Mouse (Mus musculus) lung, postnatal 0 days (tissue): ENCODE results near the gene Serp1. TPM values are rescaled to one million over a fixed set of nuclear protein-coding genes. Genes with fewer than 3 reads are reported as not detected.

Experiments
- ATAC-seq: fragments of 200-750 bp; cut with Nextera tagmentation; 2 replicates; pipeline ENCODE4 v1.8.0; 2017; ENCODE audit warnings: moderate library complexity
- DNase-seq: peaks from one replicate; pipeline ENCODE4 v3.0.0-alpha.2; 2016; ENCODE audit warnings: low spot score
- H3K27ac ChIP-seq: fragments of 300-500 bp; sonication (generic); 2 replicates; pipeline ENCODE4 v1.5.1; 2014; ENCODE audit warnings: antibody characterized with exemption, mild to moderate bottlenecking, low read length, mixed read lengths
- H3K27me3 ChIP-seq: fragments of 300-500 bp; sonication (generic); replicated peaks from 2 replicates; pipeline ENCODE4 v1.6.1; 2014; ENCODE audit warnings: low read length, mixed read lengths; ENCODE audit not compliant: insufficient read depth
- H3K36me3 ChIP-seq: fragments of 300-500 bp; sonication (generic); 2 replicates; pipeline ENCODE4 v1.6.1; 2014; ENCODE audit warnings: low read length, mixed read lengths; ENCODE audit not compliant: insufficient read depth
- H3K4me1 ChIP-seq: fragments of 300-500 bp; sonication (generic); 2 replicates; pipeline ENCODE4 v1.6.1; 2014; ENCODE audit warnings: antibody characterized with exemption, low read depth, low read length, mixed read lengths; ENCODE audit not compliant: insufficient read depth
- H3K4me2 ChIP-seq: fragments of 300-500 bp; sonication (generic); replicated peaks from 2 replicates; pipeline ENCODE4 v1.6.1; 2014; ENCODE audit warnings: low read depth, mild to moderate bottlenecking, low read length, moderate library complexity, mixed read lengths
- H3K4me3 ChIP-seq: fragments of 300-500 bp; sonication (generic); 2 replicates; pipeline ENCODE4 v1.5.1; 2014; ENCODE audit warnings: low read depth, low read length
- H3K9ac ChIP-seq: fragments of 300-500 bp; sonication (generic); replicated peaks from 2 replicates; pipeline ENCODE4 v1.6.1; 2014; ENCODE audit warnings: low read depth, mild to moderate bottlenecking
- H3K9me3 ChIP-seq: fragments of 300-500 bp; sonication (generic); 2 replicates; pipeline ENCODE4 v1.6.1; 2016; ENCODE audit warnings: low read length, mixed read lengths
- CTCF ChIP-seq: IDR thresholded peaks from 2 replicates; pipeline ENCODE4 v1.5.1; 2016; ENCODE audit warnings: antibody characterized with exemption, mild to moderate bottlenecking
- EP300 ChIP-seq: IDR thresholded peaks from 2 replicates; pipeline ENCODE4 v1.6.1; 2016; ENCODE audit warnings: antibody characterized with exemption, mild to moderate bottlenecking, control low read depth
- WGBS: fragments of 180-500 bp; shearing (Covaris S2); extraction: QIAGEN DNeasy Blood & Tissue Kit; methylation state at CpG from one replicate; pipeline ENCODE4 v1.1.7; 2014; 5-methylcytosine and 5-hydroxymethylcytosine counted together
- polyA plus RNA-seq: library from polyadenylated mRNA; unstranded; fragments of >200 nt; fragmentation: Nextera tagmentation; extraction: Ambion mirVana; gene quantifications from 2 replicates; pipeline ENCODE4 v1.2.1, GENCODE M21; 2015

Gene Serp1
- polyA plus RNA-seq, 1 experiment from 2014 or later = 117 TPM

DNA sequence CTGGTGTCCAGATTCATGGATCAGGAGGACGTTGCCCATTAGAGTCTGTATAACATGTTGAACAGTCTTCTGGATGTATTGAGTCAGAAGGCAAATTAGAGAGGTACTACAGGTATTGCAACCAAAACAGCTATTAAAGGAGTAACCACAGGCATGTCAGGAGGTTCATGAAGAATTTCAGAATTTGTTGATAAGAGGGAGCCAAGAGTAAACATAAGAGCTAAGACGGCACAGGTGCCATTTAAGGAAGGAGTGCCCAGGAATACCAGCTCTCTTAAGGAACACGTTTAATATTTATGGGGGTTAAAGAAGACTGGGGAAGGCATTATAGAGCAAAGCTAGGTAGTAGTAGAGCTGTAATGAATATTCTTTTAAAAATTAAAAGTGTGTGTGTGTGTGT is 13.0 kb downstream of the Serp1 start:
- no peak overlapping the region for H3K27ac ChIP-seq
- H3K4me1 ChIP-seq = no peaks in the 10 kb centered on the region
- 43% methylated on average over 3 of the region's 3 CpGs for WGBS
- H3K27me3 ChIP-seq = no peaks in the 10 kb centered on the region
- H3K4me2 ChIP-seq = no peak overlapping the region
- H3K36me3 ChIP-seq = no peaks in the 10 kb centered on the region
- H3K9ac ChIP-seq = no peak overlapping the region
- TF ChIP-seq EP300 = peak; percentile 62
- no peak for TF ChIP-seq CTCF
- peak; percentile 77 for ATAC-seq
- no peaks in the 10 kb centered on the region for H3K9me3 ChIP-seq
- DNase-seq = peak; percentile 61
- no peak overlapping the region for H3K4me3 ChIP-seq

DNA sequence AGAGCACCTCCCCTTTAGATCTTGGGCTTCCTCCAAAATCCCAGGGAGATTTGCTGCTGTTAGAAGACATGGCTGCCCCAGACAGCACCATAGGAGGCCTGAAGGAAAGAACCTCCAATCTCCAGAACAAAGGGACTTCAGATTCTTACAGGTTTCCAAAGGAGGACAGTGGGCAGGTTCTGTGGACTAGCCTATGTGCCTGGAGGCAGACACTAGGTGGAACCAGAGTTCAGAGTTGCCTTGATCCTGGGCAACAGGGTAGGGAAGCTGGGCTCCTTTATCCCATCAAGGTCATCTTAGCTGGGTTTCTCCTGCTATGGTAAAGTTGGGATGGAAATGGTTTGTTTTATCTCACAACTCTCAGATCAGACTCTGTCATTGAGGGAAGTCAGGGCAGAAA is 14.1 kb downstream of the Serp1 start:
- ATAC-seq = no peak; the same call in 1 of the 2 replicates
- Histone ChIP-seq H3K27me3 (no peaks in the 10 kb centered on the region), H3K4me2 (no peak overlapping the region), H3K9me3 (no peaks in the 10 kb centered on the region), H3K36me3 (no peaks in the 10 kb centered on the region), H3K4me3 (no peak overlapping the region), H3K27ac (no peak overlapping the region), H3K4me1 (no peaks in the 10 kb centered on the region), H3K9ac (no peak overlapping the region)
- peak; percentile 14 for DNase-seq
- TF ChIP-seq EP300 = no peak
- TF ChIP-seq CTCF = peak; percentile 62

DNA sequence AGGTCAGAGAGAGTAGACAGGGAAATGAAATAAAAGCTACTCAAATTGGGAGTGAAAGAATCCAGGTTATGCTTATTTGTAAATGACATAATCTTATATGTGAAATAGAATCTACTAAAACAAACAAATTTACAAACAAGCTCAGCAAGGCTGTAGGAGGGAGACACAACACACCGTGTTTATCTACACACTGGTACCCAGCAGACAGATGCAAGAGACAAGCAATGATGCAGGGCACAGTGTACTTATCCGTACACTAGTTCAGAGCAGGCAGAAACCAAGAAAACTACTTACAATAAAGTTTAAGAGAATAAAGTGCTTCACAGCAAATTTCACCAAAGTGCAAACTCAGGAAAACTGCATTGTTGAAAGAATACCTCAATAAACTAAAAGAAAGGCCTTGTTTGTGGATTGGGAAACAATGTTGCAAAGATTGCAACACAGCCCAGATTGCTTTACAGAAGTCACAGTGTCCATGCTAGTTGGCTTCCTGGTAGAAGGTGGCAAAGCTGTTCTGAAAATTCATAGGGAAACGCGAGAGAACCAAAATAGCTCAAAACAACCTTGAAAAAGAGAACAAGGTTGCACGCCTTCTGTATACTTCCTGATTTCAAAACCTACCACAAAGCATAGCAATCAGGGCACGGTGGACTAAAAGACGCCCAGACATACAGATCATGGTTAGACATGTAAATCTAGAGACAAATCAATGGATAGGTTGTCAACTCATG is 17.5 kb downstream of the Serp1 start:
- DNase-seq (peak; percentile 48), ATAC-seq (peak; percentile 16; the same call in 1 of the 2 replicates)
- Histone ChIP-seq H3K9ac (no peak overlapping the region), H3K4me3 (no peak overlapping the region), H3K27me3 (no peaks in the 10 kb centered on the region), H3K27ac (no peak overlapping the region), H3K36me3 (no peaks in the 10 kb centered on the region), H3K4me2 (no peak overlapping the region), H3K4me1 (no peaks in the 10 kb centered on the region), H3K9me3 (no peaks in the 10 kb centered on the region)
- no peak for TF ChIP-seq EP300
- no peak for TF ChIP-seq CTCF
- 73% methylated on average over 7 of the region's 7 CpGs for WGBS

DNA sequence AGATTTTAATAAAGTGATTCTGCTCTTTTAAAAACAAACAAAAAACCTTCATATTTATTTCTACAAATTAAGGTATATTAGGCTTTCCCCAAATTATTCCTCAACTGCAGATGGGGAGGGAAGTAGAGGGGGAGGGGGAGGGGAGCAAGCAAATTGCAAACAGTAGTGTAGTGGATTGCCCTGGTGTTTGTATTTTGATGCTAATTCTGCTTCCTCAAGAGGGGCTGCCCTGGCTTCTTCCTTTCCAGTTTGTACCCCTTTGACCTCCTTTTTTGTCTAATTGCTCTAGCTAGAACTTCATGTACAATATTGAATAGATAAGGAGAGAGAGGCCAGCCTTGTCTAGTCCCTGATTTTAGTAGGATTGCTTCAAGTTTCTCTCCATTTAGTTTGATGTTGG is 21.0 kb downstream of the Serp1 start:
- Histone ChIP-seq H3K36me3 (no peaks in the 10 kb centered on the region), H3K4me2 (no peak overlapping the region), H3K27me3 (no peaks in the 10 kb centered on the region), H3K4me3 (no peak overlapping the region), H3K4me1 (no peaks in the 10 kb centered on the region), H3K27ac (no peak overlapping the region), H3K9ac (no peak overlapping the region), H3K9me3 (no peaks in the 10 kb centered on the region)
- ATAC-seq (no peak), DNase-seq (no peak)
- no peak for TF ChIP-seq CTCF
- TF ChIP-seq EP300 = no peak

DNA sequence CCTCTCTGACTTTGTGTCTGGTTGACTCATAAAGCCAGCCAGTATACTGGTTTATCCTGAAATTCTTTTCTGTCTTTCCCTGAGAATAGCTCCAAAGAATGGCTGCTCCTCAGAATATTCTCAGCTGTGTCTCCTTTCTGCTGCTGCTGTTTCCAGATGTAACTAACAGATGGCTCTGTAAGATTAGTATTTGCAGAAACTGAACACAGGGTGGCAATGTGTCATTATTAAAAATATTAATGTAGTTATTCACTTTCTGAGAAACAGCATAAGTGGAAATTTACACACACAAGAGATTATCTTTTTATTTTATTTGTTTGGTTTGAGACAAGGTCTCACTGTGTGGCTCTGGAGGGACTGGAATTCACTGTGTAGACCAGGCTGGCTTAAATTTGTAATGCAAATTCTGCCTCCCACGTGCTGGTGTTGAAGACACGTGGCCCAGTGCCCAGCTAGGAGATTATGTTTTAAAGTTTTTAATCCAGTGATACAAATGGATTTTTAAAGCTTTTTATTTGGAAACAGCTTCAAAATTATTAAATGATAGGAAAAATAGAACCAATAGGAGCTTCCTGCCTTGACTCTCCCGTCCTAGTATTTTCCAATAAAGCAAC is 21.9 kb downstream of the Serp1 start:
- ATAC-seq (no peak), DNase-seq (peak; percentile 34)
- 57% methylated on average over 3 of the region's 3 CpGs for WGBS
- Histone ChIP-seq H3K4me3 (no peak overlapping the region), H3K4me2 (no peak overlapping the region), H3K27me3 (no peaks in the 10 kb centered on the region), H3K4me1 (no peaks in the 10 kb centered on the region), H3K36me3 (no peaks in the 10 kb centered on the region), H3K9ac (no peak overlapping the region), H3K27ac (no peak overlapping the region), H3K9me3 (no peaks in the 10 kb centered on the region)
- TF ChIP-seq EP300 (no peak), CTCF (peak; percentile 22)

DNA sequence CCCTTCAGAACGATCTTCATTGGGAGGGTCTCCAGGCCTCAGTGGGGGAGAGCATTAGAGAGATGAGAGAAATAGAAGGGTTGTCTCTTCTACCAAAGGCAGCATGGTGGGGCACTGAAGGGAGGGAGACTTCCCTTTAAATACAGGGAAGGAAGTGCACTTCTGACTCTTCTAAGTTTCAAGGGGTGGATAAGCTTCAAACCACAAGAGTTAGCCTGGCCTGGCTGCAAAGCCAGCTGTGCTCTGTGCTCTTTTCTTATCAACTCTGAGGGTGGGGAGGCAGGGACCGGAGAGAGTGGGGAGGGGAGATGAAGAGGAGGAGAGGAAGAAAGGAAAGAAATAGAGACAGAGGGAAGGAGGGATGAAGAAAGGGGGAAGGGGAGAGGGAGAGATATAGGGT is 23.7 kb downstream of the Serp1 start:
- no peak overlapping the region for H3K9ac ChIP-seq
- H3K27ac ChIP-seq = no peak overlapping the region
- 46% methylated on average over 2 of the region's 2 CpGs for WGBS
- no peaks in the 10 kb centered on the region for H3K27me3 ChIP-seq
- no peak overlapping the region for H3K4me2 ChIP-seq
- H3K4me1 ChIP-seq = no peaks in the 10 kb centered on the region
- no peak for ATAC-seq
- no peak overlapping the region for H3K4me3 ChIP-seq
- H3K9me3 ChIP-seq = no peaks in the 10 kb centered on the region
- no peak for DNase-seq
- H3K36me3 ChIP-seq = no peaks in the 10 kb centered on the region
- TF ChIP-seq EP300 = no peak
- TF ChIP-seq CTCF = no peak
